Mouse (Mus musculus) cerebellum, adult (tissue): ENCODE measurements around the gene Fbxo44.
"Not testable (repeated sequence)": the region's sequence is repeated elsewhere in the genome, so short reads cannot be mapped to it uniquely, and the experiment has no call there.

Source experiments
- ATAC-seq: cut with Nextera tagmentation; 2 replicates; pipeline ENCODE4 v1.9.2; 2017; ENCODE audit warnings: mild to moderate bottlenecking, moderate library complexity, mixed read lengths; ENCODE audit not compliant: insufficient number of reproducible peaks, low FRiP score, low TSS enrichment

The Fbxo44 gene

GRCm38 (mm10) chr4:148160436-148161390, at the start of gene Fbxo44, which contains the start of gene Fbxo2:
Fbxo44 (minus strand) TSS chr4:148160482.
Fbxo2 (plus strand) TSS chr4:148160621.
- no peak for ATAC-seq

DNA sequence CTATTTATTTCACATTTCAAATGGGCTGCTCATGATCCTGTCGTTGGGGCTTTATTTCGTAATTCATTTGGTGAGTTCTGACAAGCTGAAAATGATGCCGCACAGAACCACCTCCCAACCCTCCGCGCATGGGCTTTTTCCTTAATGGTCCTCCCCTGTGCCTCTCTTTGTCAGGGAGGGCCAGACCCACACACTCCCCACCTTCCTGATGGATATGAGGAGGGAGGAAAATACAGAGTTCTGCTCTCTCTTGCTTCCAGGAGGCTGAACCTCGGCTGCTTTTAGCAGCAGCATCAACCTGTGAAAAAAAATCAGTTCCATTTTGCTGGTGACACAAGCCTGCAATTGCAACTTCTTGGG, 44.6 kb upstream of the Fbxo44 start:
- no peak for ATAC-seq

DNA sequence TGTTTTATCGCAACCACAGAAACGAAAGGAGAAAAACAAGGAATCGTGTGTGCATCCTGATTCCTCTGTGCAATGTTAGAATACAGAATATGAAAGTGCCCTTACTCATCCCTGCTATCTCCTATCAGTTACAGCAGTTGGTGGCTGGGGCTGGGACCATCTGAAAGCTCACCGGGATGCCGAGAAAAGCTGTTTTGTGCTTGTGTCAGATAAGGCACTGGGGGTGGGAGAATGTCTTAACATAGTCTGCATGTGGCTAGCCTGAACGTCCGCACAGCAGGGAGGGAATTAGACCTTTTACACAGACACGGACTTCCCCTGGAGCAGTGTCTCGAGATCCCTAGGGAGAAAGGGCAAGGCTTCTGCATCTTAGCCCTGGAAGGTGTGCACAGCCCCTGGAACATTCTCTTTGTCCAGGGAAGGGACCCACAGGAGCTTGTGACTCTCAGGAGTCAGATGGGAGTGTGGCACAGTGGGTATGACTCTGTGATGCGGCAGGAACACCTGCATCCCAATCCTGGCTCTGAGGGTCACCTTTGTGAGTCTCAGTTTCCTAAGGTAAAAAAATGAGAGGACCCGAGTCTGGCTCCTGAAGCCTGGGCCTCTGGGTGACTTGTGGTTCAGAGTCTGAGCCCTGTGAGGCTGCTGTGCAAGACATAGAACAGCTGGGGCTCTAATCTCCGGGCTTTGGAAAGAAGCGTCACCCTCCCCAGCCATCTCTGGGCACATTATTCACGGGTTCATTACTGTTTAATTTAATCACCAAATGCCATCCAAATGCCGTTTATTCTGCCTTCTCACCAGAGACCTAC, 44.0 kb upstream of the Fbxo44 start:
- ATAC-seq = no peak

DNA sequence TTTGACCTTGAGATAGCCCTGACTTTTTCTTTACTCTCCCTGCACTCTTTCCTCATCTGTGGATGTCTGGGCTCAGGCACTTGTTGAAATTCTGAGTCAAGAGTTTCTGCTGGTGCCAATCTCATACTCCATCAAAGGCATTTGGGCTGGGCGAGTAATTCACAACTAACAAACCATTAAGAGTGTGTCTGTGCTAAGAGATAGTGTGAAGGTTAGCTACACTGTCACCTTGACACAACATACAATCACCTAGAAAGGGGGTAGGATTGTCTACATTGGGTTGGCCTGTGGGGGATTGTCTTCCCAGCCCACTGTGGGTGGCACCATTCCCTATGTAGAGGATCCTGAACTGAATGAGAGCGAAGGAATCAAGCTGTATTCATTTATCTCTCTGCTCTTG, 43.3 kb upstream of the Fbxo44 start:
- no peak for ATAC-seq

DNA sequence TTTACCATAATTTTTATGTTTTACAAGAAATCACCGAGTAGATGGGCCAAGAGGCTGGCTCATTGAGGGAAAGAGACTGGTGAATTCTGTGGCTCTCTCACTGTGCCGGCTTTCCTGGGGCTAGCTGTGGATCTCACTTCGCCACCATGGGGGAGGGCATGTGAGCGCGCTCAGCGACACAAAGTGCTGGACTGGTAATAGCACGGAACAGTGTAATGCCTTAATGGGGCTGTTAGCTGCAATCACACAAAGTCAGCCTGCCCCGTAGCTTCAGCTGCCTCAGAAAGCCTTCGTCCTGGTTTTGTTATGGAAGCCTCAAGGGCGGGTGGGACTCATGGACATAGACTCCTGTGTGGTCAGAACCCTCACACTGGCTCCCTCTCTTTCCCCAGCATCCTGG, 38.4 kb upstream of the Fbxo44 start:
- ATAC-seq = no peak

DNA sequence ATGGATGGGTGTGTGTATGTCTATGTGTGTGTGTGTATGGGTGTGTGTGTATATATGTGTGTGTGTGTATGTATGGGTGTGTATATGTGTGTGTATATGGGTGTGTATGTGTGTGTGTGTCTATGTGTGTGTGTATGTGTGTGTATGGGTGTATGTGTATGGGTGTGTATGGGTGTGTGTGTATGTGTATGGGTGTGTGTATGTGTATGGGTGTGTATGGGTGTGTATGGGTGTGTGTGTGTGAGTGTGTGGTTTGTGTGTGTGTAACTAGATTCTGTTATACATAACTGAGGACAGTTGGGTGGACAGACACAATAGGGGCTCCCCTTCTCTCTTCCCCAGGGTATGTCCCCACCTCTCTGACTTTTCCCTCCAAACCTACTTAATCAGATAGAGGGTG, 34.1 kb upstream of the Fbxo44 start:
- no peak for ATAC-seq

GRCm38 (mm10) chr4:148192707-148193245, 32.5 kb upstream of the Fbxo44 start:
- ATAC-seq = no peak

DNA sequence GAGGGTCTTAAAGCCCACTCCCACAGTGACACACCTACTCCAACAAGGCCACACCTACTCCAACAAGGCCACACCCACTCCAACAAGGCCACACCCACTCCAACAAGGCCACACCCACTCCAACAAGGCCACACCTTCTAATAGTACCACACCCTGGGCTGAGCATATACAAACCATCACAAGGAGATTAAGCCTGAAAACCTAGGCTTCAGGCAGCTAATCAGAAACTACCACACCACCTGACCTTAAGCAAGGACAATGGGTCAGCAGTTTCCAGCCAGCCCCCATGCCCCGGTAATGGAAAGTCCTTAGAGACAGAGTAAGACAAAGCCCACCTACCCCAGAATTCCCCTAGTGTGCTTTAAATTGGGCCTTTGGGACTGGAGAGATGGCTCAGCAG, 28.5 kb upstream of the Fbxo44 start:
- not testable (repeated sequence) for ATAC-seq

- no peak for ATAC-seq
Observed at GRCm38 (mm10) chr4:148185819-148186218, 25.5 kb upstream of the Fbxo44 start.

DNA sequence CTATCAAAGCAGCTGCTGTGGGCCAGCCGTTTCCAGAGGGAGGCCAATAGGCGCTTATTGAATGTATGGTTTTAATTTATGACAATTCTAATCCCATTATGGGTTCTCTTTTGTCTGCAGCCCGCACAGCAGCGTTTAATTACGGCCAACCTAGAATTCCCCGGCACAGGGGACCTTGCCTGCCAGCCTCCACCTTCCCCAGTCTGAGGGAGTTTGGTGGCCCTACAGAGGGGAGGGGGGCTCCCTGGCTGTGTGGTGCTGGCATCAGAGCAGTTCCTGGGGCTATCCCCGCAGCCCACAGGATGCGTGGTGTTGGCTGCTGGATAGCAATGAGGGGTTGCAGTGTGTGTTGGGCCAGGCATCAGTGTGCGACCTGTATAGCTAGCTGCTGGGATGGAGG, 24.3 kb upstream of the Fbxo44 start:
- no peak for ATAC-seq

GRCm38 (mm10) chr4:148182363-148182762, 22.1 kb upstream of the Fbxo44 start:
- ATAC-seq = no peak

GRCm38 (mm10) chr4:148181483-148181882, 21.2 kb upstream of the Fbxo44 start:
- ATAC-seq = no peak

GRCm38 (mm10) chr4:148177716-148178115, 17.4 kb upstream of the Fbxo44 start:
- no peak for ATAC-seq

DNA sequence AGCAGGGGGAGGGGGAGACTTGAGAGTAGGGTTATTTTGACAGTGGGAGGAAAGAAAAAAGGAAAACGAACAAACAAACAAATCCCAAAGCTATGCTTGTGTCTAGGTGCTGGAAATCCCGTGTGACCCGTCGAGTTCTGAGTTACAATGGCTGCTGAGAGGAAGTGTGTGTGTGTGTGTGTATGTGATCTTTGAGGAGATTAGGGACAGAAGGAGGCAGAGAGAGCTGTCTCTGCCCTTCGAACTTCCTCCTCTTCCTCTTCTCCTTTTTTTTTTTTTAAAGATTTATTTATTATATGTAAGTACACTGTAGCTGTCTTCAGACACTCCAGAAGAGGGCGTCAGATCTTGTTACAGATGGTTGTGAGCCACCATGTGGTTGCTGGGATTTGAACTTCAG, 16.3 kb upstream of the Fbxo44 start:
- ATAC-seq = not testable (repeated sequence)

GRCm38 (mm10) chr4:148174495-148174862, 14.2 kb upstream of the Fbxo44 start:
- ATAC-seq = no peak

GRCm38 (mm10) chr4:148173811-148174494, 13.7 kb upstream of the Fbxo44 start:
- peak; percentile 79; the same call in 1 of the 2 replicates for ATAC-seq

GRCm38 (mm10) chr4:148171261-148171660, 11.0 kb upstream of the Fbxo44 start:
- ATAC-seq = no peak

DNA sequence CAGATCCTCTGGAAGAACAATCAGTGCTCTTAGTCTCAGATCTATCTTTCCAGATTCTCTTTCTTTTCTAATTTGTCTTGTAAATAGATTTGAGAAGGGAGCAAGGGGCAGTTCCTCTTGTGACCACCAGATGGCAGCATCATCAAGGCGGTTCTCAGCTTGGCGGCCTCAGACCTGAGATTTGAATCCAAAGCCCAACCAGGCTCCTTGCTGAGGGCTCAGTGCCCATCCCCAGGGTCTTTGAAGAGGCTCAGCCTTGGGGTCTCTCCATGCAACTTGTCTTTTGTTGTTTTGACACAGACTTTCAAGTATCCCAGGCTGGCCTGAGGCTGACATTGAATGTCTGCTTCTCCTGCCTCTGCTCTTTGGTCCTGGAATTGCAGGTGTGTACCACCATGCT, 10.6 kb upstream of the Fbxo44 start:
- ATAC-seq = no peak

DNA sequence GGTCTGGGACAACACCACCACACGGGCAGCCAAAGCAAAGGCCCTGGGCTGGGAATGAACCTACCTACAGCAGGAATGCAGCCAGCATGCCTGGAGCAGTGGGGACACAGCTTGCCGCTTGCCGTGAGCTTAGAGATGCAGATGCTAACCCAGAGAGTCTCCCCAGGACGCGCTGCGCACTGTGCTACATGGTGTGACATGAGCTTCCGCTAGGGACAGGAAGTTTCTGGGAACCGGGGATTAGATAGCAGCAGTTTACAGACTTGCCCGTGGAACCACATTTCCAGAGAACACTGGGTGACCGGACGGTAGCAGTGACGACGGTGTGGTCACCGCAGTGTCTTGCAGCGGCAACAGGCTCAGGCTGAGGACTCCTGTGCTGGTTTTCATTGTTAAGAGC, 9.3 kb upstream of the Fbxo44 start:
- no peak for ATAC-seq

GRCm38 (mm10) chr4:148168287-148168686, 8.0 kb upstream of the Fbxo44 start:
- no peak for ATAC-seq
